ENCODE assay signal across 8 mouse cellular contexts in genomic region chr4:155654456-155655298, GRCm38 (mm10). TPM values are rescaled to one million over a fixed set of nuclear protein-coding genes. Genes with fewer than 3 reads are reported as not detected.
DNase-seq lines count a peak whose midpoint lies in the region; ATAC-seq and TF ChIP-seq lines count a peak whose summit lies in the region.

No protein-coding gene starts in this region.

- H3K4me3 ChIP-seq in gastrocnemius, adult 2 months, result peak overlapping the region; percentile 72
- H3K4me3 ChIP-seq in forebrain, embryonic 14.5 days (ENCODE audit: low read depth, low read length), result peak overlapping the region; percentile 13
- peak overlapping the region; percentile 46 for H3K4me3 ChIP-seq in intestine, embryonic 14.5 days (ENCODE audit: low read depth, low read length)
- H3K4me3 ChIP-seq in lung, embryonic 14.5 days (ENCODE audit: low read depth, low read length), result peak overlapping the region; percentile 48
- H3K4me3 ChIP-seq in neural tube, embryonic 14.5 days (ENCODE audit: low read depth, low read length), result peak overlapping the region; percentile 16; the same call in 1 of the 2 replicates

- intact Hi-C loops in gastrocnemius, adult 2 months (cut with DNase I), result no loop called here

- peaks cover 37% of the 10 kb centered on the region for H3K36me3 ChIP-seq in forebrain, embryonic 14.5 days (ENCODE audit: control insufficient read depth, insufficient read depth, low read length)
- H3K36me3 ChIP-seq in intestine, embryonic 14.5 days (ENCODE audit: control insufficient read depth, insufficient read depth, low read length), result peaks cover 40% of the 10 kb centered on the region
- H3K36me3 ChIP-seq in lung, embryonic 14.5 days (ENCODE audit: insufficient read depth), result peaks cover 38% of the 10 kb centered on the region
- peaks cover 23% of the 10 kb centered on the region for H3K36me3 ChIP-seq in neural tube, embryonic 14.5 days (ENCODE audit: control insufficient read depth, insufficient read depth, low read length)

- peaks cover 48% of the 10 kb centered on the region for H3K27me3 ChIP-seq in forebrain, embryonic 14.5 days (replicated peaks; ENCODE audit: control insufficient read depth, insufficient read depth, low read length)
- peaks cover 28% of the 10 kb centered on the region for H3K27me3 ChIP-seq in intestine, embryonic 14.5 days (replicated peaks; ENCODE audit: control insufficient read depth, insufficient read depth, low read length)
- H3K27me3 ChIP-seq in lung, embryonic 14.5 days (ENCODE audit: insufficient read depth, low read length), result peaks cover 18% of the 10 kb centered on the region; the same call in 1 of the 2 replicates
- H3K27me3 ChIP-seq in neural tube, embryonic 14.5 days (ENCODE audit: control insufficient read depth, insufficient read depth, low read length), result peaks cover 55% of the 10 kb centered on the region

- H3K9me3 ChIP-seq in forebrain, embryonic 14.5 days (replicated peaks; ENCODE audit: control insufficient read depth, low read length), result no peaks in the 10 kb centered on the region
- no peaks in the 10 kb centered on the region for H3K9me3 ChIP-seq in intestine, embryonic 14.5 days (ENCODE audit: control insufficient read depth, low read length)
- no peaks in the 10 kb centered on the region for H3K9me3 ChIP-seq in lung, embryonic 14.5 days (ENCODE audit: low read depth, low read length)
- no peaks in the 10 kb centered on the region for H3K9me3 ChIP-seq in neural tube, embryonic 14.5 days (ENCODE audit: control insufficient read depth, low read length)

- TF ChIP-seq CTCF in gastrocnemius, adult 2 months (IDR thresholded peaks at IDR 0.05), result no peak
- no peak for TF ChIP-seq CTCF in brain, embryonic 14.5 days (IDR thresholded peaks at IDR 0.05; ENCODE audit: borderline replicate concordance, extremely low read depth, insufficient read depth, insufficient read length)
- TF ChIP-seq CTCF in lung, embryonic 14.5 days (IDR thresholded peaks at IDR 0.05; ENCODE audit: low read depth), result no peak

- no peak for TF ChIP-seq POLR2A in brain, embryonic 14.5 days (IDR thresholded peaks at IDR 0.05; ENCODE audit: borderline replicate concordance, extremely low read depth, insufficient read depth, insufficient read length, poor library complexity, severe bottlenecking)

- peak overlapping the region; percentile 53 for H3K4me2 ChIP-seq in forebrain, embryonic 14.5 days (ENCODE audit: low read length)
- peak overlapping the region; percentile 53 for H3K4me2 ChIP-seq in intestine, embryonic 14.5 days (ENCODE audit: low read length)
- H3K4me2 ChIP-seq in lung, embryonic 14.5 days, result peak overlapping the region; percentile 91
- peak overlapping the region; percentile 44 for H3K4me2 ChIP-seq in neural tube, embryonic 14.5 days (ENCODE audit: low read depth, low read length)

- peak overlapping the region; percentile 48 for H3K9ac ChIP-seq in forebrain, embryonic 14.5 days (ENCODE audit: low read length)
- H3K9ac ChIP-seq in intestine, embryonic 14.5 days (ENCODE audit: low read length), result peak overlapping the region; percentile 56
- peak overlapping the region; percentile 63 for H3K9ac ChIP-seq in lung, embryonic 14.5 days
- H3K9ac ChIP-seq in neural tube, embryonic 14.5 days (replicated peaks; ENCODE audit: low read depth, low read length), result 0 out of 2 replicates have a peak overlapping the region, but pooled peaks have one; percentile 11

- peaks cover 18% of the 10 kb centered on the region for H3K4me1 ChIP-seq in forebrain, embryonic 14.5 days (ENCODE audit: control insufficient read depth, insufficient read depth, low read length)
- H3K4me1 ChIP-seq in intestine, embryonic 14.5 days (replicated peaks; ENCODE audit: control insufficient read depth, insufficient read depth, low read length), result peaks cover 32% of the 10 kb centered on the region
- H3K4me1 ChIP-seq in lung, embryonic 14.5 days (ENCODE audit: insufficient read depth), result peaks cover 12% of the 10 kb centered on the region; the same call in 1 of the 2 replicates
- peaks cover 22% of the 10 kb centered on the region for H3K4me1 ChIP-seq in neural tube, embryonic 14.5 days (ENCODE audit: control insufficient read depth, insufficient read depth, low read length)

- peak; percentile 70 for DNase-seq in gastrocnemius, adult 2 months
- DNase-seq in gastrocnemius, adult 18-20 months (ENCODE audit: low spot score), result no peak
- DNase-seq in brain, embryonic 14.5 days (ENCODE audit: low read depth), result peak; percentile 41
- peak; percentile 38 for DNase-seq in forebrain, embryonic 14.5 days (ENCODE audit: low spot score)
- DNase-seq in intestine, embryonic 14.5 days (ENCODE audit: low spot score), result peak; percentile 87
- DNase-seq in lung, embryonic 14.5 days, result peak; percentile 80
- peak; percentile 80 for DNase-seq in yolk sac, embryonic 10.5 days (ENCODE audit: low spot score)

- H3K27ac ChIP-seq in gastrocnemius, adult 2 months, result peak overlapping the region; percentile 76
- no peak overlapping the region for H3K27ac ChIP-seq in forebrain, embryonic 14.5 days (ENCODE audit: low read depth, low read length)
- H3K27ac ChIP-seq in intestine, embryonic 14.5 days (ENCODE audit: low read depth), result no peak overlapping the region
- peak overlapping the region; percentile 12; the same call in 1 of the 2 replicates for H3K27ac ChIP-seq in lung, embryonic 14.5 days (ENCODE audit: low read depth)
- H3K27ac ChIP-seq in neural tube, embryonic 14.5 days (ENCODE audit: low read depth, low read length), result no peak overlapping the region

- WGBS in forebrain, embryonic 14.5 days, result 3% methylated on average over 52 of the region's 52 CpGs
- WGBS in intestine, embryonic 14.5 days, result 3% methylated on average over 48 of the region's 52 CpGs
- WGBS in lung, embryonic 14.5 days, result 2% methylated on average over 52 of the region's 52 CpGs
- 4% methylated on average over 52 of the region's 52 CpGs for WGBS in neural tube, embryonic 14.5 days

- ATAC-seq in forebrain, embryonic 14.5 days, result peak; percentile 51
- peak; percentile 65 for ATAC-seq in intestine, embryonic 14.5 days (replicated peaks; ENCODE audit: low FRiP score, low TSS enrichment, low read depth)
- ATAC-seq in lung, embryonic 14.5 days (ENCODE audit: insufficient read depth), result peak; percentile 57
- peak; percentile 41; the same call in 1 of the 2 replicates for ATAC-seq in neural tube, embryonic 14.5 days (ENCODE audit: low read depth)

RNA-seq across cellular contexts. Expression of gene Mmp23, which starts 1.5 kb away (rescaled TPM):
- 1 to 10 TPM in 1 of 2 experiments, under 1 TPM in 1; 0.64 to 3.0 TPM for total RNA-seq in gastrocnemius, adult 2 months (2021)
- total RNA-seq in gastrocnemius, adult 18-20 months (2021), result 1 to 10 TPM in 1 of 2 experiments, under 1 TPM in 1; 0.53 to 1.8 TPM
- 9.8 and 11.0 TPM in 2 replicates for polyA plus RNA-seq in brain, embryonic 14.5 days (2012; rRNA removed)
- polyA plus RNA-seq in forebrain, embryonic 14.5 days (2014; fragmentation: Nextera tagmentation; extraction: Ambion mirVana), result 0.97 and 2.1 TPM in 2 replicates
- polyA plus RNA-seq in intestine, embryonic 14.5 days (2014; fragmentation: Nextera tagmentation; extraction: Ambion mirVana), result 30.3 and 31.1 TPM in 2 replicates
- polyA plus RNA-seq in lung, embryonic 14.5 days (2014; fragmentation: Nextera tagmentation; extraction: Ambion mirVana), result 34.8 and 38.7 TPM in 2 replicates
- polyA plus RNA-seq in neural tube, embryonic 14.5 days (2014; fragmentation: Nextera tagmentation; extraction: Ambion mirVana), result 1.3 and 6.6 TPM in 2 replicates

RNA-seq across cellular contexts. Expression of gene Gm10563, which starts 9.5 kb away (rescaled TPM):
- total RNA-seq in gastrocnemius, adult 2 months (2021), result not detected
- total RNA-seq in gastrocnemius, adult 18-20 months (2021), result not detected
- not detected in 2 replicates for polyA plus RNA-seq in brain, embryonic 14.5 days (2012; rRNA removed)
- polyA plus RNA-seq in forebrain, embryonic 14.5 days (2014; fragmentation: Nextera tagmentation; extraction: Ambion mirVana), result not detected in 2 replicates
- not detected in 2 replicates for polyA plus RNA-seq in intestine, embryonic 14.5 days (2014; fragmentation: Nextera tagmentation; extraction: Ambion mirVana)
- polyA plus RNA-seq in lung, embryonic 14.5 days (2014; fragmentation: Nextera tagmentation; extraction: Ambion mirVana), result not detected in 2 replicates
- not detected in 2 replicates for polyA plus RNA-seq in neural tube, embryonic 14.5 days (2014; fragmentation: Nextera tagmentation; extraction: Ambion mirVana)

RNA-seq across cellular contexts. Expression of gene Mib2, which starts 14.3 kb away (rescaled TPM):
- 10 to 100 TPM; 17.7 to 19.8 TPM for total RNA-seq in gastrocnemius, adult 2 months (2021)
- 10 to 100 TPM; 16.1 to 16.8 TPM for total RNA-seq in gastrocnemius, adult 18-20 months (2021)
- 94.1 and 114 TPM in 2 replicates for polyA plus RNA-seq in brain, embryonic 14.5 days (2012; rRNA removed)
- polyA plus RNA-seq in forebrain, embryonic 14.5 days (2014; fragmentation: Nextera tagmentation; extraction: Ambion mirVana), result 25.2 and 34.5 TPM in 2 replicates
- 17.4 and 19.7 TPM in 2 replicates for polyA plus RNA-seq in intestine, embryonic 14.5 days (2014; fragmentation: Nextera tagmentation; extraction: Ambion mirVana)
- 22.4 and 24.8 TPM in 2 replicates for polyA plus RNA-seq in lung, embryonic 14.5 days (2014; fragmentation: Nextera tagmentation; extraction: Ambion mirVana)
- 35.5 and 36.8 TPM in 2 replicates for polyA plus RNA-seq in neural tube, embryonic 14.5 days (2014; fragmentation: Nextera tagmentation; extraction: Ambion mirVana)

RNA-seq across cellular contexts. Expression of gene Cdk11b, which starts 30.0 kb away (rescaled TPM):
- 10 to 100 TPM; 28.4 to 32.0 TPM for total RNA-seq in gastrocnemius, adult 2 months (2021)
- total RNA-seq in gastrocnemius, adult 18-20 months (2021), result 10 to 100 TPM; 29.4 to 30.4 TPM
- polyA plus RNA-seq in brain, embryonic 14.5 days (2012; rRNA removed), result 32.8 and 52.2 TPM in 2 replicates
- 39.9 and 42.8 TPM in 2 replicates for polyA plus RNA-seq in forebrain, embryonic 14.5 days (2014; fragmentation: Nextera tagmentation; extraction: Ambion mirVana)
- polyA plus RNA-seq in intestine, embryonic 14.5 days (2014; fragmentation: Nextera tagmentation; extraction: Ambion mirVana), result 48.7 and 52.6 TPM in 2 replicates
- 56.3 and 58.7 TPM in 2 replicates for polyA plus RNA-seq in lung, embryonic 14.5 days (2014; fragmentation: Nextera tagmentation; extraction: Ambion mirVana)
- polyA plus RNA-seq in neural tube, embryonic 14.5 days (2014; fragmentation: Nextera tagmentation; extraction: Ambion mirVana), result 46.7 and 54.1 TPM in 2 replicates

RNA-seq across cellular contexts. Expression of gene Fndc10, which starts 39.5 kb away (rescaled TPM):
- 1 to 10 TPM; 1.0 to 1.5 TPM for total RNA-seq in gastrocnemius, adult 2 months (2021)
- 1 to 10 TPM in 1 of 2 experiments, under 1 TPM in 1; 0.89 to 1.4 TPM for total RNA-seq in gastrocnemius, adult 18-20 months (2021)
- polyA plus RNA-seq in brain, embryonic 14.5 days (2012; rRNA removed), result 27.0 and 30.3 TPM in 2 replicates
- 3.2 and 3.8 TPM in 2 replicates for polyA plus RNA-seq in forebrain, embryonic 14.5 days (2014; fragmentation: Nextera tagmentation; extraction: Ambion mirVana)
- 2.0 and 3.1 TPM in 2 replicates for polyA plus RNA-seq in intestine, embryonic 14.5 days (2014; fragmentation: Nextera tagmentation; extraction: Ambion mirVana)
- polyA plus RNA-seq in lung, embryonic 14.5 days (2014; fragmentation: Nextera tagmentation; extraction: Ambion mirVana), result 2.5 and 2.7 TPM in 2 replicates
- 8.5 and 10.4 TPM in 2 replicates for polyA plus RNA-seq in neural tube, embryonic 14.5 days (2014; fragmentation: Nextera tagmentation; extraction: Ambion mirVana)

Comparison
In these comparisons a context has a peak if more than half of its experiments do, and no peak if none do; other contexts are left out.
1. H3K27ac ChIP-seq: peak in gastrocnemius, adult 2 months (single experiment) and lung, embryonic 14.5 days (single experiment); none in forebrain, embryonic 14.5 days (single experiment), intestine, embryonic 14.5 days (single experiment) and neural tube, embryonic 14.5 days (single experiment).
2. H3K4me3 ChIP-seq: peak in every context shown above with its lines; median percentile 72 in gastrocnemius, adult 2 months; 48 in lung, embryonic 14.5 days; 46 in intestine, embryonic 14.5 days; 16 in neural tube, embryonic 14.5 days; 13 in forebrain, embryonic 14.5 days.
3. H3K9ac ChIP-seq: peak in every context shown above with its lines; median percentile 63 in lung, embryonic 14.5 days; 56 in intestine, embryonic 14.5 days; 48 in forebrain, embryonic 14.5 days; 11 in neural tube, embryonic 14.5 days.
4. Peak in every context shown above with its lines, with median percentiles within 50 percentile points of each other: ATAC-seq and H3K4me2 ChIP-seq.